10 mouse cellular contexts compared by ENCODE assay signal in genomic region chr14:10677627-10678026, GRCm38 (mm10).
DNase-seq lines count a peak whose midpoint lies in the region; ATAC-seq lines count a peak whose summit lies in the region.
"Had no signal": no experiment of that assay in that cellular context is flagged by ENCODE, and none has a peak within 500 bp of the region (broad histone marks: within the 10 kb centered on the region; RNA-seq: fewer than 3 reads in every experiment).

No protein-coding gene starts in this region.

- no peak overlapping the region for H3K9ac ChIP-seq in heart, embryonic 12.5 days
- H3K9ac ChIP-seq: neural tube, embryonic 15.5 days had no signal

- no peaks in the 10 kb centered on the region for H3K27me3 ChIP-seq in heart, embryonic 12.5 days (replicated peaks)
- H3K27me3 ChIP-seq: neural tube, embryonic 15.5 days had no signal

- no peaks in the 10 kb centered on the region for H3K9me3 ChIP-seq in heart, embryonic 12.5 days (replicated peaks)
- H3K9me3 ChIP-seq: midbrain, embryonic 10.5 days; neural tube, embryonic 15.5 days had no signal

- H3K27ac ChIP-seq in heart, embryonic 12.5 days (ENCODE audit: poor library complexity, severe bottlenecking), result no peak overlapping the region
- H3K27ac ChIP-seq: midbrain, embryonic 10.5 days; neural tube, embryonic 15.5 days had no signal

- intact Hi-C loops in heart, postnatal 10 days (cut with DNase I), result no loop called here

- ATAC-seq in heart, embryonic 12.5 days (ENCODE audit: insufficient number of reproducible peaks, low FRiP score), result no peak

- no peaks in the 10 kb centered on the region for H3K4me1 ChIP-seq in heart, embryonic 12.5 days (replicated peaks)
- H3K4me1 ChIP-seq: midbrain, embryonic 10.5 days; neural tube, embryonic 15.5 days had no signal

- 59% methylated on average over 2 of the region's 2 CpGs for WGBS in heart, embryonic 12.5 days

- no peaks in the 10 kb centered on the region for H3K36me3 ChIP-seq in heart, embryonic 12.5 days
- H3K36me3 ChIP-seq: midbrain, embryonic 10.5 days; neural tube, embryonic 15.5 days had no signal

- DNase-seq in heart, adult 11 months, result peak; percentile 93
- peak; percentile 30 to 40 for DNase-seq in right cerebral cortex, postnatal 10 days (ENCODE audit: low spot score in 2 of 2)
- DNase-seq in right cerebral cortex, postnatal 14 days, result no peak
- peak; percentile 80 to 81 for DNase-seq in heart, postnatal 10 days
- peak; percentile 13 to 60 for DNase-seq in lung, postnatal 4 days
- DNase-seq in MN1 (ENCODE audit: low spot score), result no peak
- no peak for DNase-seq in left cerebral cortex, adult 18-20 months (ENCODE audit: low spot score in 2 of 2)

- H3K4me2 ChIP-seq in heart, embryonic 12.5 days, result no peak overlapping the region
- H3K4me2 ChIP-seq: neural tube, embryonic 15.5 days had no signal

- H3K4me3 ChIP-seq in heart, embryonic 12.5 days, result no peak overlapping the region
- H3K4me3 ChIP-seq: midbrain, embryonic 10.5 days; neural tube, embryonic 15.5 days had no signal

Comparison
In these comparisons a context has a peak if more than half of its experiments do, and no peak if none do; other contexts are left out.
1. DNase-seq: peak in heart, adult 11 months (single experiment), right cerebral cortex, postnatal 10 days (2 of 2), heart, postnatal 10 days (2 of 2) and lung, postnatal 4 days (2 of 2); none in right cerebral cortex, postnatal 14 days (single experiment), MN1 (single experiment) and left cerebral cortex, adult 18-20 months (0 of 2).